Mouse (Mus musculus): ENCODE results near the gene Myog.

Gene Myog

DNA sequence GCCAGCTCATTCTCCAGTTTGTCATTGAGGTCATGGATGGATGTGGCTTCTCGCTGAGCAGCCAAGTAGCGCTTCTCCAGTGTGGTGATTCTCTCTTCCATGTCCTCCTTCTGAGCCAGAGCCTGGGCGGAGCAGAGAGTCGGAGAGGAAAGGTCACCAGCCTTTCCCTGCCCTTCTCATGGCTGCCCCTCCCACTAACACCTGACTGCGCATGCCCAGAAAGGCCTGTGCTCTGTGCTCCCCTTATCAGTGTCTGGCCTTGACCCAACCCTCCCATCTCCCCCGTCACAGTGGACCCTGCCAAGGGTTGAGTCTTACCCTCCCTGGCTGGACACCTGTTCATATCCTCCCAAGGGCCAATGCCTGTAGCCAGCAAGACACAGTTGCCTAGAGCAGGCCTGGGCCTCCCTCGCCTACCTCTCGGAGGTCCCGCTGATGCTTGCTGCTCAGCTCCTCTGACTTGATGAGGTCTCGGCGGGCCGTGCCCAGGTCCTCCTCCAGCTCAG, 37.1 kb downstream of the Myog start:
- DNase-seq (ENCODE audit: low spot score): no peak

DNA sequence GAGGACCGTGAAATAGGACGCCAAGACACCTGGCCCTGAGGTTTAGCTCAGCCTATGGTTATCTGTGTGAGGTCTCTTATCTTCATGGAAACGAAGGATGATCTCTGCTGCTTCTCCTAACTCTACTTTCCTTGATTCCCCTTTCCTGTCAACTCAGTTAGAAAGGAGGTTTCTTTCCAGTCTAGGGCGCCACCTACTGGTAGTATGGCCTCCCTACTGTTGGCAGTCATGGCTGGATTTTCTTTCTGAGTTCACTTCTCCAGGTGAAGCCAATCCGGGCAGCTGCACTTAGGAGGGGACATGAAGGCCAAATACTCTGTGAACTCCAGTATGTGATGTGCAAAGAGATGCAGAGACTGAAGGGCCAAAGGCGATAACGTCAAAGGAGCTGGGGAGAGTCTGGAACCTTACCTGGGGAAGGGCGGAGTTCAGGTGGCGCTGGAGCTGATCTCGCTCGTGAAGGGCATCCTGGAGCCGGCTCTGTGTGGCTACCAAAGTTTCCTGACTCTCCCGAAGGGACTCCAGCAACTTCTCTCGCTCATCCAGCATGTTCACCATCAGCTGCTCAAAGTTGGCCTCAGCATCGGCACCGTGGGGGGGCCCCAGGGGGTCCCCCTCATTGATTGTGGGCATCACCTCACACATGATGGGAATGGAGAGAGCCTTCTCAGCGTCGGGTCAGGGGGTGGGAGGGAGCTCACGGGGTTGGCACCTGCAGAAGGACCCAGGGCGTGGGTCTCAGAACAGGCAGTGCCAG, 42.3 kb downstream of the Myog start:
- peak; percentile 90 for DNase-seq (ENCODE audit: low spot score)

DNA sequence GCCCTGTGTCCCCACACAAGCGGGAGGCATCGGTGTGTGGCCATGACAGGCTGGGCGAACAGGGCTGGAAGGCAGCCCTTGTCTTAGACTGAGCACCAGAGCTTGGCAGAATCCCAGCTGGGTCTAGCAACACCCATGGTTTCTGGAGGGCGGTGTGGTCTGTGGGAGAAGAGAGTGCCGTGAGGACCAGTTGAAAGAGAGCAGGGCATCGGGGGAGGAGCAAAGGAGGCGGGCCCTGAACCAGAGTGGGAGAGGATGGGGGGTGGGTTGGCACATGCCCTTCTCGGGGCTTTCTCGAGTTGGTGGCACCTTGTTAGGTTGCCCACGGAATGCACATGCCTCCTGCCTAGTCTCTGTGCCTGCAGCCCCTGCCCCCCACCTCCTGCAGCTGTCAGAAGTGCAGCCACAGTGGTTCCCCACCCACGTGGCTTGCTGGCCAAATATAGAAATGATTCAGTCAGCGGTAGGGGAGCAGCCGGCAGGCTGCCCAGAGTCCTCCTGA, 43.0 kb downstream of the Myog start, which contains the start of gene Ppfia4:
Ppfia4 (minus strand) TSS at position 159 of the 502 bp plus-strand sequence.
- DNase-seq (ENCODE audit: low spot score): peak; percentile 71

DNA sequence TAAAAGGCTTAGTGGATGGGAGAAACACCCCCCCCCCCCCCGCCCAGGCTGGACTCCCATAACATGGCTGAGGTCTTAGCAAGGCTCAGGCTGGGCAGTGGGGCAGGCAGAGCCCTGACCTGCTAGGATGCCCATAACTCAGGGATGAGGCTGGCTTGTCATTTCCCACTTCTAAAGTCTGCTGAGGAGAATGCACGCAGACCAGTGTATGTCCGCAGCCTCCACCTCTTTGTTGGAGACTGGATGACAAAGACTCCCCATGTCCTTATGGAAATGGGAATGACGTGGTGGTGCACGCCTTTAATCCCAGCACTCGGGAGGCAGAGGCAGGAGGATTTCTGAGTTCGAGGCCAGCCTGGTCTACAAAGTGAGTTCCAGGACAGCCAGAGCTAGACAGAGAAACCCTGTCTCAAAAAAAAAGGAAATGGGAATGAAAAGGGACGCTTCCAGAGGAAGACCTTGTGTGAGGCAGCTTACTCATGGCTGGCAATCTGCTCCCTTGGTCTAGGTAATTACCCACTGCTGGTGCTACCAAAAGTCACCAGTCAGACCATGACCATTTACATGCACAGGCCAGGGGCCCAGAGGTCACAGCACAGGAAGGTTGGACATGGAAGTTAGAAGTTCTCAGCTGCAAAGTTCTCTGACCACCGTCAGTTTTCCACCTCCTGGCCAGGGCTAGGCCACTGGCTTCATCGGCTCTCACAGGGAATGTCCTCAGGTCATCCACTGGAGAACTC, 43.8 kb downstream of the Myog start:
- peak; percentile 36 for DNase-seq (ENCODE audit: low spot score)

DNA sequence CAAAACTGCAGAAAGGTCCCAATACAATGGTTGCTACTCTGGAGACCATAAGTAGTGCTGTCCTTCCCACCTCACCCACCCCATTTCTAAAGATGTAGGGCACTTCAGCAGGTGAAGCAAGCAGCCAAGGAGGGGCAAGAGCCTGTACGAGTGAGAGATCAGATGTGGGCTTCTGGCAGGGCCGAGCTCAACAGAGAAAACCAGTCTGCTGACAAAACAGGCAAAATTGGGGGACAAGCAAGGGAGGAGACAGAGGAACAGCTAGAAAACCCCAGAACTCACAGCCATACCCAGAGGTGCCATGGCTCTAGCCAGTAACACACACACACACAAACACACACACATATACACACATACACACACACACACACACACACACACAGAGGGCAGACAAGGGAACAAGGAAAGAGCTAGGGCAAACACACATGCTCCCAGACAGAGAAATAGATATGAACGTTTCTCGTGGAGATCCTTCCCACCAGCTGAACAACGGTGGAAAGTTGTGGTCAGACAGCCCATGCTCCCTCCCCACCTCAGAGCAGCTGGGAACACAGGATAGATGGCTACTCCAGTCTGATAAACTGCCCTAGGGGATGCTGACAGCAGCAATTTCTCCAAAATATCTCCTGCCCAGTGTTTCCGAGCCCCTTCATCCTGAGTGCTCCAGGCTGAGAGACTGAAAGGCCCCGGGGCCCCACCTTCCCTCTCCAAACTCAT, 44.5 kb downstream of the Myog start:
- peak; percentile 40 for DNase-seq (ENCODE audit: low spot score)

DNA sequence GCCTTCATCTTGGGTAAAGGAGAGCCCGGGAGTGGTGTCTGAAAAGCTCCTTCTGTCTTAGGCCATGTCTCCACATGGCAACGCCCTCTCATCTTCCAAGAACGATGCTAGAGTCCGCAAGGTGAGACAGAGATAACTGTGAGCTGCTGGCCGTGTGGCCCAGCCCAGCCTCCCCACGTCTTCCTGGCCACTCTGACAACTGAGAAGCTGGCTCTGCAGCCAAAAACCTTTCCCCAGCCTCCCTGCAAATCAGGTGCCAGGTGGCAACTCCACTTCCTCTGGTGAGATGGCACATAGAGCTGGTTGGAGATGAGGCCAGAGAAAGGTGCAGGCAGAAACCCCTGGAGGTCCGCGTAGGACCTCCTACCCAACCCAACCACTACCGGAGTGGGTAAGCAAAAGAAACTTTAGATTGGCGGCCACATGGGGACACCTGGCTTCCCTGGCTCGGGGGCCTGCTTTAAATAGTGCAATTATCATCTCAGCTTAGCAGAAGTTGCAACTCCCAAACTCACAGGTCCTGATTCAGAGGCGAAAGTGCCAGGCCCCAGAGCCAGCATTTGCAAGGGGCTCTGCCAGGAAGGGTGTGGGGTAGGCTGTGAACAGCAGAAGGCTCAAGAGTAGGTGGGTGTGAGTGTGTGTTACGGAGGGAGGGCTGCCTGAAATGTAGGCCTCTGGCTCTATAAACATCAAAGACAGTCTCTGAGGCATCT, 45.6 kb downstream of the Myog start:
- peak; percentile 38 for DNase-seq (ENCODE audit: low spot score)

DNA sequence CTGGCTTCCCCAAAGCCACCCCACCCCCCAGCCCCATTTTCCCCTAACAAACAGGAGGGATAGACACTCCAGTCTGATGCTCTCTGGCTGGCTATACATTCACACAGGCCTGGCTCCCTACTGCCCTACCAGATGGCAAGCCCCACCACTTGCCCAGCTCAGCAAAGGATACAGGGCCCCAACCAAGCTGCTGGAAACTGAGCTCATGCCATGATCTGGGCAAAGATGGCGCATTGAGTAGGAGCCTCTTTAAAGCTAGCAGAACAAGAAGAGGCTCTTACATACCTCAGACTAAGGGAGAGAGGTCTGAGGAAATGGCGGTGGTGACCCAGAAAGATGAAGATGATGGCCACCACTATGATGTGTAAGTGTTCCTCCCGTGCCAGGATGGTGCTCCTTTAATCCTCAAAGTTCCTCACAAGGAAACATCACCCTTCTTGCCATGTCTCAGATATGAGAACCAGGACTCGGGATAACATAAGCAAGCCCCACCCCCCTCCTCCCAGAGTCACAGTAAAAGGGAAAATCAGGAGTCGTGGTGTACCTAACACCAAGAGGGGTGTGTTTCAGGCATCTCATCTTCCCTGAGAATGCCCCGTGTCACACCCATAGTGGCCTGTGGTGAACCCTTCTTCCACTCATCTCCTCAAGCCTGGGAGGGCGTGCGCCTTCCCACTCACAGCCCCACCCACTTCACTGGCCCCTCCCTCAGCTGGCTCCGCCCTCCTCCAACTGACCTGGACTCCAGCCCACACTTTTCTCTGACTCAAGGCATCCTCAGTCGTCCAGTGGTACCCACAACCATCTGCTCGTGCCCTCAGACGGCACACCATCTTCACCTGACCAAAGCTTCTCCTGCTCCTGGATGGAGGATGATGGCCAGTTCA, 46.4 kb downstream of the Myog start:
- peak; percentile 56 for DNase-seq (ENCODE audit: low spot score)

DNA sequence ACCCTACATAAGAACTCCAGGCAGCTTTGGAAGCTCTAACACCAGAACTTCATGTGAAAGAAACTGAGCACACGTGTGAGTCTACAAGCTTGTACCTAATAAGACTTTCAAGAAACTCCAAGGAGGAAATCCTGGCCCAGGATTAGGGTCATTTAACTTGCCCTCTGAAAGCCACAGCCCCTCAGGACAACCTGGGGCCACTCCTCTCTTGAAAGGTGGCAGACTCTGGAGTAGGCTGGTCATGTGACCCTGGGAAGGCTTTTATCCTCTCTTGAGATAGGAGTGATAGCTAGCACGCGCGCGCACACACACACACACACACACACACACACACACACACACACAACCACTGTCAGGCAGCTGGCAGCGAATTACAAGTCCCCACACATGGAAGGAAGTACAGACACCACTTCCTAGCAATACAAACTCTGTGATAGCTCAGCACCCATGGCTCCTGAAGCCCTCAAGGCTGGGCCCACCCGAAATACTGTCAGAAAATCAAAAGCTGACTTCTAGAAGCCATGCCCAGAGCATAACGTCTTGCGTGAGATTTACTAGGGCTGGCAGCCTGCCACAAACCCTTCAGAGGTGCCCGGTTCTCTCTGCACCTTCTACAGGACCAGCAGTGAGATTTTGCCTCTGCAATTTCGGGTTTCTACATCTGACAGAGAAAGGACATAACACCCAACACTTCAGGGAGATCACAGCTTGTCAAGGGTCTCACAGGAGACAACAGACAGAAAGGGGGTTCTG, 47.3 kb downstream of the Myog start:
- peak; percentile 45 for DNase-seq (ENCODE audit: low spot score)

DNA sequence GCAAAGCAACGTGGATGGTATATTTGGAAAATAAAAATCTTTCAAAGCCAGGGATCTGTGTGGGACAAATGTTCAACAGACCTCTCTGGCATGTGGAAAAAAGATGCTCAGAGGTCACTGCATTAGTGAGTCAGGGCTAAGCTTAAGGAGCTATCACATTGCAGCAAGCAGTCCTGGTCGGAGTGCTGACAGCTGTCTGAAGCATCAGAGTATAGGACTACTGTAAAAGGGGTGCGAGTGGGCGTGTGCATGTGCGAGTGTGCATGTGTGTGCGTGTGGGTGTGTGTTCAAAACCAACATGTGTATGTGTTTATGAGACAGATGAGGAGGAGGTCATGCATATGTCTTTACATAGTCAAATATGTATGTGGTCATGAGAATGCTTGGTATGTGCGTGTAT, 49.4 kb downstream of the Myog start:
- DNase-seq (ENCODE audit: low spot score): no peak

DNA sequence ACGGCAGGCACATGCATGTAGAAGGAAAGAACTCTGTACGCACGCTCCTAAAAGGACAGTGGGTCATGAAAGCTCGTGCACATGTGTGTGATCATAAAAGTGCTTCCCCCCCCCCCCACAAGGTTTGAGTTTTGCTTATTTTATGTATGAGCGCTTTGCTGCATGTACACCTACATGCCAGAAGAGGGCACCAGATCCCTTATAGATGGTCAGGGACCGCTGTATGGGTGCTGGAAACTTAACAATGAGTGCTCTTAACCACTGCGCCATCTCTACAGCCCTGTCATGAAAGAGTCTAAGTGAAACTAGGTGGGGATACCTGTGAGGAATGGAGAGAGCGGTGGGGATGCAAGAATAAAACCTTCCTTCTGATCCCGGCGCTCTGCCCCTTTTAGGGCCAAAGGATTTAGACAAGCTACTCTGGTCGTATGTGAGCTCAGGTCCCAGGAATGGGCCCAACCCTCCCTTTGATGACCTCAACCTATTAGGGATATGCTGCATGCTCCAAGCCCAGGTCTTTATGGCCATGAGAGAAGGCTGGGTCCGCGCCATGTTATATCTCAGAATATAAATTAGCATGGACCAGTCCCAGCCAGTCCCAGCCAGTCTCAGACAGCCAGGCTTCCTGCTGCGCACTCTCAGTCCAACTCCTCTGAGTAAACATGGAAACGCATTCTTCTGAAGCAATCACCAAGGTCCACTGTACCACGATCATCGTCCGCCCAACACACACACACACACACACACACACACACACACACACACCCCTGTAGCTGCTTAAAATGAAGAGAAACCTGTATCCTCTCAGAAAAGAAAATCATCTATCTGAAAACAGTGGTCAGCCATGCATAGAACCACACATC, 50.2 kb downstream of the Myog start:
- no peak for DNase-seq (ENCODE audit: low spot score)

DNA sequence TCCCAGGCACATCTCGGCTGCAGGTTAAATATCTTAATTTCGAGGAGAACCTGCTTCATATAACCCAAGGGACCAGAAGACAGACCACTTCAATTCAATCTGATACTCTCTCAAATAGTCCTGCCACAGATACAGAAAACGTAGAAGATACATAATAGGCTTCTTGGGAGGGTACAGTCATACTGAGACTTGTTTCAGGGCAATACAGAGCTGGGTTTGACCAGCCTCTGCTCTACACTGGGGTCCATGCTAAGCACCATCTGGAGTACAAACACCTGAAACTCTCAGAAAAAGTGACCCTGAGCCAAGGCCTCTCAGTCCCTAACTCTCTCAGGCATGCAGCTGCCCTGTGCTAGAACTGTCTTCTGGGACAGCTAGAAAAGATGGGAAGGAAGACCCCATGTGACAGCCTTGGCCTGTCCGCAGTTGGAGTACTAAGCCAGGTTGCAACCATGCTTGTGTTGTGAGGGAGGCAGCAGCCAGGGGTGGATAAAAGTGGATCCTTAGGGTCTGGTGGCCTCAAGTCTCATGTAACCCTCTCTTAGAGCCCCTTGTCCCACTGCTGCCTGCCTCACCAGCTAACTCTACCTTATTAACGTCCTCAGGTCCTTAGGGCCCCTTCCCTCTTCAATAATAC, 52.0 kb downstream of the Myog start:
- DNase-seq (ENCODE audit: low spot score): peak; percentile 31
